15 mouse cellular contexts compared by ENCODE assay signal in the genomic region with DNA sequence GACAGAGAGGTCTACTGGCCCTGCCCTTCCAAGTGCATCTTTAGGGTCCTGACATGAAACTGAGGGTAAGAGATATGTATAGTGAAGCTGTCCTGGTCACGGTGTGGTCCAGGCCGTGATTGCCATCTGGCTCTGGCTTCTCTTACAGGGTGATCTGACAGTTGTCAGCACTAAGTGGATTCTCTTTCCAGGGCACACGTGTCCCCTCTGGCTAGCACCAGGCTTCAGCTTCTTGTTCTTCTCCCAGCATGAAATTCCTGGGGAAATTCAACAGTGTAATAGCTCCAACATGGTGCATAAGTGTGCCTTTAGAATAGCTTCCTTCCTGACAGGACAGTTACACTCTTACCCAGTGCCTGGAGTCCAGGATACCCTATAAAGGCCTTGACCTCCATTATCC.
"Had no signal": no experiment of that assay in that cellular context is flagged by ENCODE, and none has a peak within 500 bp of the region (broad histone marks: within the 10 kb centered on the region; RNA-seq: fewer than 3 reads in every experiment).

No protein-coding gene starts in this region.

- H3K4me1 ChIP-seq: kidney, embryonic 15.5 days; limb, embryonic 15.5 days; liver, embryonic 12.5 days had no signal

- H3K4me2 ChIP-seq: kidney, embryonic 15.5 days; limb, embryonic 15.5 days; liver, embryonic 12.5 days; lung, embryonic 14.5 days had no signal

- H3K9ac ChIP-seq: kidney, embryonic 15.5 days; limb, embryonic 15.5 days; liver, embryonic 12.5 days; lung, embryonic 14.5 days had no signal

- DNase-seq: kidney, postnatal 14 days; layer of hippocampus, postnatal 36 days; lung, embryonic 14.5 days; lung, postnatal 10 days; lung, postnatal 4 days; midbrain, embryonic 14.5 days; right cerebral cortex, adult 18-20 months; right cerebral cortex, postnatal 25 days; thymus, postnatal 4 days had no signal

- H3K9me3 ChIP-seq: kidney, embryonic 15.5 days; limb, embryonic 15.5 days; liver, embryonic 12.5 days; midbrain, embryonic 10.5 days had no signal

- H3K27ac ChIP-seq: kidney, embryonic 15.5 days; limb, embryonic 15.5 days; liver, embryonic 12.5 days; midbrain, embryonic 10.5 days; stomach, postnatal 0 days had no signal

- ATAC-seq: liver, embryonic 12.5 days had no signal

- H3K27me3 ChIP-seq: kidney, embryonic 15.5 days; limb, embryonic 15.5 days; liver, embryonic 12.5 days had no signal

- H3K4me3 ChIP-seq: kidney, embryonic 15.5 days; limb, embryonic 15.5 days; liver, embryonic 12.5 days; midbrain, embryonic 10.5 days; myocyte had no signal
